Comparison of ENCODE assay signal across 17 mouse cellular contexts in the genomic region with DNA sequence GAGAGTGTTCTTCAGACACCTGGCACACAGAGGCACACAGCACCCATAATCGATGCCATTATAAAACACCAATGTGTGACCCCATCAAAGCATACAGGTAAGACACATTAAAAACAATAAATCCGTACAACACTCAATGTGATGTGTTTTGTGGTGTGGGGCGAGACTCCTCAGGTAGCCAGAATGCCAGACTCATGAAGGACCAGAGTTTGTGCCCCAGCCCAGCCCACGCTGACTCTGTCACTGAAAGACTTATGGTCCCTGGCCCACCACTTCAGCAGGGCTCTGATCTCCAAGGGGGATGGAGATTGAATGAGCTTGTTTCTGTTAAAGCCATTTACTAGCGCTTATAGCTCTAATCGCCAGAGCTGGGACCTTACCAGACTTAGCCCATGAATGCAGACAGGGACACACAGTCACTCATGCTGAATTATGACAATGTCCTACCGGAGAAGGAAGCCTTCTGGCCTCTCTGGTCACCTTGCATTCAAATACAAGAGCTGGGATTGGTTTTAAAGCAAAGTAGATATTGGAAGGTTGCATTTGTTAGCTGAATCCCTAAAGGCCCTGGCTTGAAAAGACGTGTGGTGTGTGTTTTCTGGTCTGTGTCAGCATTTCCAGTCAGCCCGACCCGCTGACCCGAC.
DNase-seq lines count a peak whose midpoint lies in the region; ATAC-seq and TF ChIP-seq lines count a peak whose summit lies in the region.
"Had no signal": no experiment of that assay in that cellular context is flagged by ENCODE, and none has a peak within 500 bp of the region (broad histone marks: within the 10 kb centered on the region; RNA-seq: fewer than 3 reads in every experiment).

No protein-coding gene starts in this region.

- no peaks in the 10 kb centered on the region for H3K79me2 ChIP-seq in heart, adult 2 months (replicated peaks; ENCODE audit: control insufficient read depth, insufficient read depth, low read length)

- no peak for TF ChIP-seq POLR2A in heart, adult 2 months (IDR thresholded peaks at IDR 0.05; ENCODE audit: insufficient read depth, low read depth, low read length)

- H3K4me3 ChIP-seq in heart, embryonic 15.5 days, result no peak overlapping the region
- H3K4me3 ChIP-seq in heart, adult 2 months, result no peak overlapping the region
- H3K4me3 ChIP-seq in lung, embryonic 15.5 days, result no peak overlapping the region
- no peak overlapping the region for H3K4me3 ChIP-seq in limb, embryonic 11.5 days (ENCODE audit: low read depth, low read length)
- H3K4me3 ChIP-seq: midbrain, embryonic 12.5 days had no signal

- TF ChIP-seq CTCF in heart, adult 2 months (IDR thresholded peaks at IDR 0.05), result no peak

- H3K4me1 ChIP-seq in heart, embryonic 15.5 days (replicated peaks), result no peaks in the 10 kb centered on the region
- no peaks in the 10 kb centered on the region for H3K4me1 ChIP-seq in heart, adult 2 months (ENCODE audit: control insufficient read depth, insufficient read depth, low read length)
- H3K4me1 ChIP-seq in lung, embryonic 15.5 days, result peaks cover 35% of the 10 kb centered on the region
- H3K4me1 ChIP-seq in limb, embryonic 11.5 days (ENCODE audit: control insufficient read depth, insufficient read depth, low read length), result peaks cover 28% of the 10 kb centered on the region
- H3K4me1 ChIP-seq: midbrain, embryonic 12.5 days had no signal

- H3K36me3 ChIP-seq in heart, embryonic 15.5 days, result no peaks in the 10 kb centered on the region
- no peaks in the 10 kb centered on the region for H3K36me3 ChIP-seq in heart, adult 2 months (ENCODE audit: control insufficient read depth, insufficient read depth, low read length)
- H3K36me3 ChIP-seq in lung, embryonic 15.5 days, result no peaks in the 10 kb centered on the region
- no peaks in the 10 kb centered on the region for H3K36me3 ChIP-seq in limb, embryonic 11.5 days (ENCODE audit: control insufficient read depth, insufficient read depth, low read length)
- H3K36me3 ChIP-seq: midbrain, embryonic 12.5 days had no signal

- no peaks in the 10 kb centered on the region for H3K9me3 ChIP-seq in heart, embryonic 15.5 days (replicated peaks)
- H3K9me3 ChIP-seq in lung, embryonic 15.5 days, result no peaks in the 10 kb centered on the region
- H3K9me3 ChIP-seq in limb, embryonic 11.5 days (ENCODE audit: control insufficient read depth, low read length), result no peaks in the 10 kb centered on the region
- H3K9me3 ChIP-seq: midbrain, embryonic 12.5 days had no signal

- DNase-seq in heart, adult 2 months, result no peak
- DNase-seq in lung, postnatal 4 days, result no peak
- DNase-seq in embryo, embryonic 10 days (ENCODE audit: low spot score), result peak; percentile 46
- DNase-seq in limb, embryonic 11.5 days (ENCODE audit: low spot score), result no peak
- no peak for DNase-seq in thymus, postnatal 4 days
- no peak for DNase-seq in frontal cortex, postnatal 25 days (ENCODE audit: low spot score in 2 of 2)
- DNase-seq: adrenal gland, adult 8-10 months; cerebellum, adult 11 months; cerebellum, postnatal 25 days; gastrocnemius, postnatal 25 days; heart, postnatal 4 days; retina, postnatal 1 day; right cerebral cortex, postnatal 4 days; thymus, adult 18-20 months had no signal

- H3K4me2 ChIP-seq in heart, embryonic 15.5 days, result 0 out of 2 replicates have a peak overlapping the region, but pooled peaks have one; percentile 18
- no peak overlapping the region for H3K4me2 ChIP-seq in lung, embryonic 15.5 days
- no peak overlapping the region; the same call in 1 of the 2 replicates for H3K4me2 ChIP-seq in limb, embryonic 11.5 days (ENCODE audit: low read depth, severe bottlenecking)
- H3K4me2 ChIP-seq: midbrain, embryonic 12.5 days had no signal

- H3K9ac ChIP-seq in heart, embryonic 15.5 days, result no peak overlapping the region
- no peak overlapping the region for H3K9ac ChIP-seq in heart, adult 2 months (ENCODE audit: low read depth, low read length)
- no peak overlapping the region for H3K9ac ChIP-seq in lung, embryonic 15.5 days
- no peak overlapping the region for H3K9ac ChIP-seq in limb, embryonic 11.5 days (ENCODE audit: low read length)
- H3K9ac ChIP-seq: midbrain, embryonic 12.5 days had no signal

- no peak for TF ChIP-seq EP300 in heart, adult 2 months (IDR thresholded peaks at IDR 0.05; ENCODE audit: insufficient read depth, low read depth, low read length)

- 53% methylated on average over 11 of the region's 11 CpGs for WGBS in heart, embryonic 15.5 days
- WGBS in heart, adult 2 months, result 63% methylated on average over 11 of the region's 11 CpGs
- 38% methylated on average over 11 of the region's 11 CpGs for WGBS in lung, embryonic 15.5 days
- WGBS in limb, embryonic 11.5 days, result 34% methylated on average over 11 of the region's 11 CpGs

- no peak for ATAC-seq in heart, embryonic 15.5 days (replicated peaks; ENCODE audit: insufficient number of reproducible peaks, insufficient read depth, low FRiP score, low read depth)
- no peak for ATAC-seq in lung, embryonic 15.5 days (ENCODE audit: borderline replicate concordance, extremely low read depth, low FRiP score, low TSS enrichment)
- no peak for ATAC-seq in limb, embryonic 11.5 days (ENCODE audit: insufficient number of reproducible peaks, low FRiP score, low TSS enrichment, low read depth)

- intact Hi-C loops in heart, adult 2 months (cut with DNase I), result no loop called here

- no peak overlapping the region for H3K27ac ChIP-seq in heart, embryonic 15.5 days
- no peak overlapping the region for H3K27ac ChIP-seq in heart, adult 2 months
- H3K27ac ChIP-seq in lung, embryonic 15.5 days, result peak overlapping the region; percentile 67; the same call in 1 of the 2 replicates
- H3K27ac ChIP-seq in limb, embryonic 11.5 days (replicated peaks; ENCODE audit: low read depth, low read length), result 0 out of 2 replicates have a peak overlapping the region, but pooled peaks have one; percentile 42
- H3K27ac ChIP-seq: midbrain, embryonic 12.5 days had no signal

- H3K27me3 ChIP-seq in heart, embryonic 15.5 days, result no peaks in the 10 kb centered on the region
- no peaks in the 10 kb centered on the region for H3K27me3 ChIP-seq in heart, adult 2 months (ENCODE audit: control insufficient read depth, insufficient read depth, low read length)
- H3K27me3 ChIP-seq in lung, embryonic 15.5 days, result no peaks in the 10 kb centered on the region
- H3K27me3 ChIP-seq in limb, embryonic 11.5 days (ENCODE audit: control insufficient read depth, insufficient read depth, low read length), result no peaks in the 10 kb centered on the region
- H3K27me3 ChIP-seq: midbrain, embryonic 12.5 days had no signal

Comparison
In these comparisons a context has a peak if more than half of its experiments do, and no peak if none do; other contexts are left out.
1. H3K27ac ChIP-seq: peak in lung, embryonic 15.5 days (single experiment) and limb, embryonic 11.5 days (single experiment); none in heart, embryonic 15.5 days (single experiment) and heart, adult 2 months (single experiment).